10 mouse cellular contexts compared by ENCODE assay signal in the genomic region with DNA sequence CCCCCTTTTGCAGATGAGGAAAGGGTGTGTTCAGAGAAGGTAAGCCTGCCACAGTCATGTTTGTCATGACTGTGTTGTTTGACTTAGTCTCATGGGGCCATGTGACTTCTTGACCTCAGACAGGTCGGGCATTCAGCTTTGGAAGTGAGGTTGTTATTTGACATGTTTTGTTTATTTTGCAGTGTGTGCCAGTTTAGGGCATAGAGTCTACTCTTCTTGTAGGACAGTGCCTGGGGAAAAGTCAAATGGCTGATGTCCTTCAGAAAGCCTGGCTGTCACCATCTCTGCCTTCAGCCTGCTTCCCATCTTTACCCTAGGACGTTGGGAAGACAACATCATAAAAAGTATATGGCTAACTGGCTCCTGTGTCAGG. TPM values are rescaled to one million over a fixed set of nuclear protein-coding genes. Genes with fewer than 3 reads are reported as not detected.
A peak's percentile ranks its signal among the peaks of the same experiment; 100 is the strongest.
DNase-seq lines count a peak whose midpoint lies in the region; ATAC-seq and TF ChIP-seq lines count a peak whose summit lies in the region.
"Had no signal": no experiment of that assay in that cellular context is flagged by ENCODE, and none has a peak within 500 bp of the region (broad histone marks: within the 10 kb centered on the region; RNA-seq: fewer than 3 reads in every experiment).

No protein-coding gene starts in this region.

- ATAC-seq in intestine, embryonic 14.5 days (replicated peaks; ENCODE audit: low FRiP score, low TSS enrichment, low read depth) = no peak
- no peak for ATAC-seq in intestine, postnatal 0 days
- ATAC-seq in intestine, embryonic 15.5 days = no peak
- no peak for ATAC-seq in midbrain, embryonic 14.5 days (ENCODE audit: low FRiP score, low TSS enrichment)
- ATAC-seq: CD4-positive, CD25-positive, alpha-beta regulatory T cell, adult 4 months had no signal

- WGBS in intestine, embryonic 14.5 days = 47% methylated on average over 2 of the region's 2 CpGs
- WGBS in intestine, postnatal 0 days = 42% methylated on average over 2 of the region's 2 CpGs
- WGBS in forebrain, embryonic 10.5 days = 37% methylated on average over 2 of the region's 2 CpGs
- 35% methylated on average over 2 of the region's 2 CpGs for WGBS in intestine, embryonic 15.5 days
- 21% methylated on average over 2 of the region's 2 CpGs for WGBS in midbrain, embryonic 14.5 days

- H3K27me3 ChIP-seq in intestine, embryonic 14.5 days (replicated peaks; ENCODE audit: control insufficient read depth, insufficient read depth, low read length) = 0 out of 2 replicates have a peak, but pooled peaks cover 4% of the 10 kb centered on the region
- H3K27me3 ChIP-seq in intestine, postnatal 0 days (replicated peaks; ENCODE audit: control insufficient read depth, insufficient read depth, low read length) = no peaks in the 10 kb centered on the region
- H3K27me3 ChIP-seq in forebrain, embryonic 10.5 days (ENCODE audit: poor library complexity, severe bottlenecking) = peaks cover 1% of the 10 kb centered on the region; the same call in 1 of the 2 replicates
- H3K27me3 ChIP-seq in intestine, embryonic 15.5 days (replicated peaks) = no peaks in the 10 kb centered on the region; the same call in 1 of the 2 replicates
- H3K27me3 ChIP-seq in midbrain, embryonic 14.5 days (ENCODE audit: control insufficient read depth, insufficient read depth, low read length) = no peaks in the 10 kb centered on the region

- peak overlapping the region; percentile 97; the same call in 1 of the 2 replicates for H3K4me2 ChIP-seq in intestine, embryonic 14.5 days (ENCODE audit: low read length)
- H3K4me2 ChIP-seq in intestine, postnatal 0 days (replicated peaks; ENCODE audit: low read depth) = no peak overlapping the region
- H3K4me2 ChIP-seq in intestine, embryonic 15.5 days (replicated peaks) = peak overlapping the region; percentile 97
- peak overlapping the region; percentile 99 for H3K4me2 ChIP-seq in midbrain, embryonic 14.5 days (ENCODE audit: low read length)

- H3K9me3 ChIP-seq in intestine, embryonic 14.5 days (ENCODE audit: control insufficient read depth, low read length) = no peaks in the 10 kb centered on the region
- no peaks in the 10 kb centered on the region for H3K9me3 ChIP-seq in intestine, postnatal 0 days (ENCODE audit: control insufficient read depth)
- no peaks in the 10 kb centered on the region for H3K9me3 ChIP-seq in forebrain, embryonic 10.5 days
- no peaks in the 10 kb centered on the region for H3K9me3 ChIP-seq in intestine, embryonic 15.5 days
- no peaks in the 10 kb centered on the region for H3K9me3 ChIP-seq in midbrain, embryonic 14.5 days (ENCODE audit: control insufficient read depth, low read length)

- no peaks in the 10 kb centered on the region for H3K36me3 ChIP-seq in intestine, embryonic 14.5 days (ENCODE audit: control insufficient read depth, insufficient read depth, low read length)
- H3K36me3 ChIP-seq in intestine, postnatal 0 days (ENCODE audit: control insufficient read depth, insufficient read depth) = no peaks in the 10 kb centered on the region
- peaks cover 46% of the 10 kb centered on the region for H3K36me3 ChIP-seq in forebrain, embryonic 10.5 days (replicated peaks)
- H3K36me3 ChIP-seq in intestine, embryonic 15.5 days = no peaks in the 10 kb centered on the region
- H3K36me3 ChIP-seq in midbrain, embryonic 14.5 days (ENCODE audit: control insufficient read depth, insufficient read depth, low read length) = no peaks in the 10 kb centered on the region

- no peak for DNase-seq in intestine, embryonic 14.5 days (ENCODE audit: low spot score)
- DNase-seq in forebrain, embryonic 10.5 days (ENCODE audit: extremely low spot score, low spot score) = no peak
- no peak for DNase-seq in midbrain, embryonic 14.5 days
- no peak for DNase-seq in thymus, postnatal 14 days
- DNase-seq in ovary, postnatal 10 days (ENCODE audit: low spot score) = no peak
- no peak for DNase-seq in B cell, adult 2 months
- DNase-seq: lung, postnatal 4 days had no signal

- no peak overlapping the region for H3K27ac ChIP-seq in intestine, embryonic 14.5 days (ENCODE audit: low read depth)
- H3K27ac ChIP-seq in intestine, postnatal 0 days (ENCODE audit: low read depth, low read length) = no peak overlapping the region
- H3K27ac ChIP-seq in forebrain, embryonic 10.5 days = peak overlapping the region; percentile 95
- no peak overlapping the region for H3K27ac ChIP-seq in intestine, embryonic 15.5 days
- no peak overlapping the region for H3K27ac ChIP-seq in midbrain, embryonic 14.5 days (replicated peaks; ENCODE audit: low read depth, low read length)

- no peak for TF ChIP-seq CTCF in intestine, postnatal 0 days (IDR thresholded peaks at IDR 0.05; ENCODE audit: low read depth)

- H3K9ac ChIP-seq in intestine, embryonic 14.5 days (ENCODE audit: low read length) = no peak overlapping the region
- no peak overlapping the region for H3K9ac ChIP-seq in intestine, postnatal 0 days (ENCODE audit: low read depth, low read length)
- H3K9ac ChIP-seq in intestine, embryonic 15.5 days = no peak overlapping the region
- no peak overlapping the region for H3K9ac ChIP-seq in midbrain, embryonic 14.5 days (replicated peaks; ENCODE audit: low read length)

- H3K4me1 ChIP-seq in intestine, embryonic 14.5 days (replicated peaks; ENCODE audit: control insufficient read depth, insufficient read depth, low read length) = 0 out of 2 replicates have a peak, but pooled peaks cover 5% of the 10 kb centered on the region
- H3K4me1 ChIP-seq in intestine, postnatal 0 days (replicated peaks; ENCODE audit: control insufficient read depth, insufficient read depth, low read length) = peaks cover 14% of the 10 kb centered on the region
- peaks cover 78% of the 10 kb centered on the region for H3K4me1 ChIP-seq in forebrain, embryonic 10.5 days
- H3K4me1 ChIP-seq in intestine, embryonic 15.5 days (replicated peaks) = peaks cover 19% of the 10 kb centered on the region
- H3K4me1 ChIP-seq in midbrain, embryonic 14.5 days (ENCODE audit: control insufficient read depth, insufficient read depth, low read length) = peaks cover 44% of the 10 kb centered on the region

- H3K4me3 ChIP-seq in intestine, embryonic 14.5 days (ENCODE audit: low read depth, low read length) = no peak overlapping the region
- no peak overlapping the region for H3K4me3 ChIP-seq in intestine, postnatal 0 days (ENCODE audit: low read depth, low read length)
- H3K4me3 ChIP-seq in forebrain, embryonic 10.5 days = peak overlapping the region; percentile 94
- H3K4me3 ChIP-seq in intestine, embryonic 15.5 days (replicated peaks) = no peak overlapping the region
- peak overlapping the region; percentile 71; the same call in 1 of the 2 replicates for H3K4me3 ChIP-seq in midbrain, embryonic 14.5 days (replicated peaks; ENCODE audit: low read depth, low read length)

RNA-seq across cellular contexts. Expression of gene Spata13, which starts 2.8 kb away (rescaled TPM):
- 23.1 and 26.9 TPM in 2 replicates for polyA plus RNA-seq in intestine, embryonic 14.5 days (2014; fragmentation: Nextera tagmentation; extraction: Ambion mirVana)
- 10.2 and 11.1 TPM in 2 replicates for polyA plus RNA-seq in intestine, postnatal 0 days (2015; fragmentation: Nextera tagmentation; extraction: Ambion mirVana)
- 97.0 and 102 TPM in 2 replicates for polyA plus RNA-seq in forebrain, embryonic 10.5 days (2016; fragmentation: Nextera tagmentation; extraction: Ambion mirVana)
- polyA plus RNA-seq in intestine, embryonic 15.5 days (2015; fragmentation: Nextera tagmentation; extraction: Ambion mirVana) = 21.4 and 22.4 TPM in 2 replicates
- polyA plus RNA-seq in midbrain, embryonic 14.5 days (2014; fragmentation: Nextera tagmentation; extraction: Ambion mirVana) = 22.0 and 31.6 TPM in 2 replicates

Comparison
In these comparisons a context has a peak if more than half of its experiments do, and no peak if none do; other contexts are left out.
1. H3K4me3 ChIP-seq: peak in forebrain, embryonic 10.5 days (single experiment) and midbrain, embryonic 14.5 days (single experiment); none in intestine, embryonic 14.5 days (single experiment), intestine, postnatal 0 days (single experiment) and intestine, embryonic 15.5 days (single experiment).